Mouse (Mus musculus) fibroblast of lung, adult 2 months (primary cell): ENCODE measurements around the gene Sorbs1.

Experiments
- DNase-seq: peaks from one replicate; pipeline ENCODE4 v3.0.0-alpha.2; 2011; ENCODE audit warnings: low read depth

The Sorbs1 gene

GRCm38 (mm10) chr19:40372679-40373078 lies 140.9 kb downstream of the Sorbs1 start:
- DNase-seq: no peak

GRCm38 (mm10) chr19:40371866-40372265 lies 141.7 kb downstream of the Sorbs1 start:
- DNase-seq: no peak

- no peak for DNase-seq
These were observed 143.4 kb downstream of the Sorbs1 start for GRCm38 (mm10) chr19:40369852-40370811.

GRCm38 (mm10) chr19:40368517-40368916 lies 145.1 kb downstream of the Sorbs1 start:
- DNase-seq: no peak

GRCm38 (mm10) chr19:40366163-40366941 lies 147.2 kb downstream of the Sorbs1 start:
- DNase-seq: peak; percentile 59

- peak; percentile 77 for DNase-seq
These were observed 148.4 kb downstream of the Sorbs1 start for GRCm38 (mm10) chr19:40365137-40365536.

- no peak for DNase-seq
These were observed 150.1 kb downstream of the Sorbs1 start for GRCm38 (mm10) chr19:40363447-40363846.

GRCm38 (mm10) chr19:40362203-40362865 lies 151.2 kb downstream of the Sorbs1 start:
- DNase-seq: no peak

- no peak for DNase-seq
These were observed 153.7 kb downstream of the Sorbs1 start for GRCm38 (mm10) chr19:40359712-40360394.

GRCm38 (mm10) chr19:40356536-40357522 lies 156.8 kb downstream of the Sorbs1 start:
- no peak for DNase-seq

- DNase-seq: no peak
These were observed 158.5 kb downstream of the Sorbs1 start for GRCm38 (mm10) chr19:40355075-40355474.

GRCm38 (mm10) chr19:40352006-40352405 lies 161.6 kb downstream of the Sorbs1 start:
- no peak for DNase-seq

GRCm38 (mm10) chr19:40350835-40351234 lies 162.7 kb downstream of the Sorbs1 start:
- DNase-seq: no peak

- DNase-seq: no peak
These were observed 163.6 kb downstream of the Sorbs1 start for GRCm38 (mm10) chr19:40349713-40350671.

GRCm38 (mm10) chr19:40349281-40349680 lies 164.3 kb downstream of the Sorbs1 start:
- no peak for DNase-seq

GRCm38 (mm10) chr19:40348652-40349051 lies 164.9 kb downstream of the Sorbs1 start:
- no peak for DNase-seq

GRCm38 (mm10) chr19:40348175-40348574 lies 165.4 kb downstream of the Sorbs1 start:
- no peak for DNase-seq

- no peak for DNase-seq
These were observed 166.7 kb downstream of the Sorbs1 start for GRCm38 (mm10) chr19:40346908-40347307.

GRCm38 (mm10) chr19:40346232-40346844 lies 167.2 kb downstream of the Sorbs1 start:
- no peak for DNase-seq
